Mouse (Mus musculus) granulocyte monocyte progenitor cell, adult 5-6 weeks (primary cell): ENCODE results near the gene Trp53bp2. TPM values are rescaled to one million over a fixed set of nuclear protein-coding genes. Genes with fewer than 3 reads are reported as not detected.

Experiments
- ATAC-seq: replicated peaks from 2 replicates; pipeline ENCODE4 v1.8.0; 2016; ENCODE audit warnings: mild to moderate bottlenecking, moderate TSS enrichment, inconsistent platforms; ENCODE audit not compliant: poor library complexity, severe bottlenecking
- total RNA-seq, 2 experiments: library from RNA; stranded (forward) in 1 of 2; stranded (reverse) in 1 of 2; fragments of 200-712, 200-1000 nt in 1 of 2; fragments of >200 nt in 1 of 2; fragmentation: Nextera tagmentation in 1 of 2; gene quantifications; 2 replicates each; pipeline ENCODE4 v1.2.3; 2014 to 2017

The Trp53bp2 gene
- total RNA-seq, 2 experiments from 2014 or later = 7.9 to 9.8 TPM

GRCm38 (mm10) chr1:182403076-182403475, 5.9 kb upstream of the Trp53bp2 start:
- ATAC-seq = no peak

- no peak for ATAC-seq
These were observed 2.4 kb upstream of the Trp53bp2 start for GRCm38 (mm10) chr1:182406621-182407020.

- no peak for ATAC-seq
These were observed 729 bp upstream of the Trp53bp2 start for GRCm38 (mm10) chr1:182408243-182408642.

- peak; percentile 4; the same call in 1 of the 2 replicates for ATAC-seq
These were observed 615 bp downstream of the Trp53bp2 start for GRCm38 (mm10) chr1:182409401-182410173.

GRCm38 (mm10) chr1:182412586-182413270, 3.8 kb downstream of the Trp53bp2 start:
- ATAC-seq = peak; percentile 24

GRCm38 (mm10) chr1:182419481-182419880, 10.5 kb downstream of the Trp53bp2 start:
- no peak for ATAC-seq

- ATAC-seq = no peak
These were observed 15.3 kb downstream of the Trp53bp2 start for GRCm38 (mm10) chr1:182424274-182424673.

GRCm38 (mm10) chr1:182425176-182425575, 16.2 kb downstream of the Trp53bp2 start:
- ATAC-seq = no peak

- ATAC-seq = no peak
These were observed 17.5 kb downstream of the Trp53bp2 start for GRCm38 (mm10) chr1:182426444-182426843.

- ATAC-seq = no peak
These were observed 18.5 kb downstream of the Trp53bp2 start for GRCm38 (mm10) chr1:182427426-182427825.

GRCm38 (mm10) chr1:182429826-182430225, 20.9 kb downstream of the Trp53bp2 start:
- no peak for ATAC-seq

- no peak for ATAC-seq
These were observed 21.7 kb downstream of the Trp53bp2 start for GRCm38 (mm10) chr1:182430676-182431075.

GRCm38 (mm10) chr1:182432059-182432458, 23.1 kb downstream of the Trp53bp2 start:
- no peak for ATAC-seq

- no peak for ATAC-seq
These were observed 27.8 kb downstream of the Trp53bp2 start for GRCm38 (mm10) chr1:182436746-182437145.

GRCm38 (mm10) chr1:182439546-182440222, 30.7 kb downstream of the Trp53bp2 start:
- no peak for ATAC-seq

- no peak for ATAC-seq
These were observed 33.0 kb downstream of the Trp53bp2 start for GRCm38 (mm10) chr1:182441791-182442473.

GRCm38 (mm10) chr1:182444116-182444515, 35.1 kb downstream of the Trp53bp2 start:
- no peak for ATAC-seq

- ATAC-seq = no peak
These were observed 39.5 kb downstream of the Trp53bp2 start for GRCm38 (mm10) chr1:182448276-182449035.

- no peak for ATAC-seq
These were observed 43.5 kb downstream of the Trp53bp2 start for GRCm38 (mm10) chr1:182452473-182452872.

- no peak for ATAC-seq
These were observed 46.1 kb downstream of the Trp53bp2 start for GRCm38 (mm10) chr1:182455080-182455479.
